Mouse (Mus musculus): ENCODE data around the gene Fam216a. TPM values are rescaled to one million over a fixed set of nuclear protein-coding genes. Genes with fewer than 3 reads are reported as not detected.

Gene Fam216a
- polyA plus RNA-seq, 1 experiment from 2014 or later, result 67.4 TPM

DNA sequence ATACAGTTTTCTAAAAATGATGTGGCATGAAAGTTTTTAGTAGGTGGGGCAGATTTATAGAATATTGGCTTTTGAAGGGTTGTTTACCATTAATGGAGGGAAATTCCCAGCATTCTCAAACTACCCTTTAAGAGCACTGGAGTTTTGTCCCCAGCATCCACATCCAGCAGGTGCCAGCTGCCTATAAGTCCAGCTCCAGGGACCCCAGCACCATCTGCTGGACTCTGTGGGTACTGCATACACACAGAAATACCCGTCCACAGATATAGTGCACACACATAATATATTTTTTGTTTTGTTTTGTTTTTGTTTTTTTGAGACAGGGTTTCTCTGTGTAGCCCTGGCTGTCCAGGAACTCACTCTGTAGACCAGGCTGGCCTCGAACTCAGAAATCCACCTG is 21.7 kb upstream of the Fam216a start:
- Histone ChIP-seq H3K4me2 (no peak overlapping the region), H3K9me3 (replicated peaks; ENCODE audit: control insufficient read depth, low read length) (no peaks in the 10 kb centered on the region), H3K36me3 (ENCODE audit: control insufficient read depth, insufficient read depth, low read length) (peaks cover 10% of the 10 kb centered on the region; the same call in 1 of the 2 replicates), H3K27ac (ENCODE audit: low read depth, low read length) (no peak overlapping the region), H3K4me1 (ENCODE audit: control insufficient read depth, insufficient read depth, low read length) (peaks cover 8% of the 10 kb centered on the region), H3K4me3 (ENCODE audit: low read depth, low read length) (no peak overlapping the region), H3K27me3 (ENCODE audit: control insufficient read depth, insufficient read depth, low read length) (no peaks in the 10 kb centered on the region), H3K9ac (ENCODE audit: low read depth, low read length) (no peak overlapping the region)
- ATAC-seq (replicated peaks; ENCODE audit: insufficient number of reproducible peaks, low FRiP score, low TSS enrichment), result no peak
- WGBS (ENCODE audit: insufficient replicate concordance), result 57% methylated on average over 2 of the region's 2 CpGs

DNA sequence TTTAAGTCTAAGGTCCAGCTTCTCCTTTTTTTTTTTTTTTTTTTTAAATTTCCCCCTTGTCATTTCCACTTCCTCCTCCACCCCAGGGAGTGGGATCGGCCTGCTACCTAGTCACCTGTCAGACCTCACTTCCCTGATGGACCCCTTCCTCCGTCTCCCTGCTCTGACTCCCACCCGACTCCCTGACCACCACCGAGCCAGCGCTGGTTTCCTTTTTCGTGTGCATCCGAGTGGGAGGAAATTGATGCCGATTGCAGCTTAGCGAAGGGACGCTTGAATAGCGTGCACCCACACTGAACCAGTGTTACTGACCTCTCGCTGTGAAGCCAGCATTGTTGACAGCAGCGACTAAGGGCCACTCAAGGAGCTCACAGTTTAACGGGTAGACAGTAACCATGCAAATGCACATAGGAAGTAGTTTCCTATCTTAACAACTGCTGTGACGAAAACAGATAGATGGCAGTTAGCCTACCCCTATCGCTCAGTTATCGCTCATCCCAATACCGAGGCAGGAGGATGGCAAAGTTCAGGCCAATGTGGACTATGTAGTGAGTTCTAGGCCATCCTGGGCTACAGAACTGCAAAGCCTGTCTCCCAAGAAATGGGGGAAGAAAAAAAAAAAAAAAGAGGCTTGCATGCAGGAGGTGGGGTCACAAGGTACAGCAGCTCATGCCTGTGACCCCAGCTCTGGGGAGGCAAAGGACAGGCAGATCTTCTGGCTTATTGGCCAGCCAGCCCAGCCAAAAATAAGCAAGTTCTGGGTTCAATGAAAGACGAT is 20.3 kb upstream of the Fam216a start:
- peak overlapping the region; percentile 70 for H3K4me3 ChIP-seq (ENCODE audit: low read depth, low read length)
- H3K9ac ChIP-seq (ENCODE audit: low read depth, low read length), result peak overlapping the region; percentile 87
- H3K36me3 ChIP-seq (ENCODE audit: control insufficient read depth, insufficient read depth, low read length), result peaks cover 7% of the 10 kb centered on the region; the same call in 1 of the 2 replicates
- H3K27me3 ChIP-seq (ENCODE audit: control insufficient read depth, insufficient read depth, low read length), result no peaks in the 10 kb centered on the region
- WGBS (ENCODE audit: insufficient replicate concordance), result 13% methylated on average over 19 of the region's 19 CpGs
- H3K4me2 ChIP-seq, result peak overlapping the region; percentile 74
- H3K4me1 ChIP-seq (ENCODE audit: control insufficient read depth, insufficient read depth, low read length), result peaks cover 8% of the 10 kb centered on the region
- ATAC-seq (replicated peaks; ENCODE audit: insufficient number of reproducible peaks, low FRiP score, low TSS enrichment), result 0 out of 2 replicates have a peak, but pooled peaks have one; percentile 14
- no peaks in the 10 kb centered on the region for H3K9me3 ChIP-seq (replicated peaks; ENCODE audit: control insufficient read depth, low read length)
- peak overlapping the region; percentile 50; the same call in 1 of the 2 replicates for H3K27ac ChIP-seq (ENCODE audit: low read depth, low read length)

DNA sequence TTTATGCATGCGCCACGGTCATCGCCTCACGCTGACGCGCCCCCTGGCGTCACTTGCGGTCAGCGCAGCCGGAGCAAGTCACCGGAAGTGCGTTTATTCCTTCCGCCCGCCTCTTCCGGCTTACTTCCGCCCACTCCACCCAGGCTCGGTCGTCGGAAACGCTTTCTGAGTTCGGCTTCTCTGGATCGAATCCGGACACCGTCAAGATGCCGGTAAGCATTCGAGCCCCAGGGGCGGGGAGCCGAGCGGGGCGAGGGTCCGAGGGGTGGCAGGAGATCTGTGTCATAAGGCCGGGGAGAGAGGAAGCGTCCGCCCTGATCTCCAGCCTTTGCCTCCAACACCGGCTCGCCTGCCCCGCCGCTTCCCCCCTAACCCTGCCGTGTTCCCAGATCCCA is 19.6 kb upstream of the Fam216a start, which contains the start of gene Arpc3:
Arpc3 (plus strand) TSS at position 93 of the 395 bp plus-strand sequence.
- peak within 1 kb of the TSS; percentile 50; the same call in 1 of the 2 replicates for H3K27ac ChIP-seq (ENCODE audit: low read depth, low read length)
- peaks cover 8% of the 10 kb centered on the region for H3K4me1 ChIP-seq (ENCODE audit: control insufficient read depth, insufficient read depth, low read length)
- peak within 1 kb of the TSS; percentile 74 for H3K4me2 ChIP-seq
- peak within 1 kb of the TSS; percentile 87 for H3K9ac ChIP-seq (ENCODE audit: low read depth, low read length)
- ATAC-seq (replicated peaks; ENCODE audit: insufficient number of reproducible peaks, low FRiP score, low TSS enrichment), result peak; percentile 84; the same call in 1 of the 2 replicates
- H3K36me3 ChIP-seq (ENCODE audit: control insufficient read depth, insufficient read depth, low read length), result peaks cover 5% of the 10 kb centered on the region; the same call in 1 of the 2 replicates
- no peaks in the 10 kb centered on the region for H3K27me3 ChIP-seq (ENCODE audit: control insufficient read depth, insufficient read depth, low read length)
- under 1% methylated on average over 39 of the region's 39 CpGs for WGBS (ENCODE audit: insufficient replicate concordance)
- no peaks in the 10 kb centered on the region for H3K9me3 ChIP-seq (replicated peaks; ENCODE audit: control insufficient read depth, low read length)
- peak within 1 kb of the TSS; percentile 70 for H3K4me3 ChIP-seq (ENCODE audit: low read depth, low read length)

DNA sequence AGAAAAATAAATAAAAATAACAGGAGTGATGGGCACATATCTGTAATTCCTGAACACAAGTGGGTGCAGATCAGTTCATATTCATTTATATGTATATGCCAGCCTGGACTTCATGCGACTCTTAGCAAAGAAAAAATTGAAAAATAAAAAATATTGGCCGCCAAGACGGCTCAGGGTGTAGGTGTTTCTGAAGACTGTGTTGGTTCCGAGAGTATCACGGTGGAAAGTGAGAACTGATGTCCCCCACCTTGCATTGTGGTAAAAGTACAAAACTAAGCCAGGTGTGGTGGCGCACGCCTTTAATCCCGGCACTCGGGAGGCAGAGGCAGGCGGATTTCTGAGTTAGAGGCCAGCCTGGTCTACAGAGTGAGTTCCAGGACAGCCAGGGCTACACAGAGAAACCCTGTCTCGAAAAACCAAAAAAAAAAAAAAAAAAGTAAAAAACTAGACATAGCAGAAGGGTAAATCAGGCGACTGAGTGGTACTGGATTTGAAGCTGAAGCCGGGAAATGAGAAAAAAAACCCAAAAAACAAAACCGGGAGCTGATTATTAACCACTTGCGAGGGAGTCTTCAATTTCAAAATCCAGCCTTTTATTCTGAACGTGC is 19.1 kb upstream of the Fam216a start:
- H3K9ac ChIP-seq (ENCODE audit: low read depth, low read length), result no peak overlapping the region; the same call in 1 of the 2 replicates
- H3K4me1 ChIP-seq (ENCODE audit: control insufficient read depth, insufficient read depth, low read length), result peaks cover 8% of the 10 kb centered on the region
- no peaks in the 10 kb centered on the region for H3K27me3 ChIP-seq (ENCODE audit: control insufficient read depth, insufficient read depth, low read length)
- 0 out of 2 replicates have a peak, but pooled peaks cover 2% of the 10 kb centered on the region for H3K36me3 ChIP-seq (ENCODE audit: control insufficient read depth, insufficient read depth, low read length)
- WGBS (ENCODE audit: insufficient replicate concordance), result 52% methylated on average over 15 of the region's 16 CpGs
- ATAC-seq (replicated peaks; ENCODE audit: insufficient number of reproducible peaks, low FRiP score, low TSS enrichment), result no peak
- peak overlapping the region; percentile 70 for H3K4me3 ChIP-seq (ENCODE audit: low read depth, low read length)
- no peak overlapping the region; the same call in 1 of the 2 replicates for H3K27ac ChIP-seq (ENCODE audit: low read depth, low read length)
- H3K4me2 ChIP-seq, result peak overlapping the region; percentile 74
- no peaks in the 10 kb centered on the region for H3K9me3 ChIP-seq (replicated peaks; ENCODE audit: control insufficient read depth, low read length)

DNA sequence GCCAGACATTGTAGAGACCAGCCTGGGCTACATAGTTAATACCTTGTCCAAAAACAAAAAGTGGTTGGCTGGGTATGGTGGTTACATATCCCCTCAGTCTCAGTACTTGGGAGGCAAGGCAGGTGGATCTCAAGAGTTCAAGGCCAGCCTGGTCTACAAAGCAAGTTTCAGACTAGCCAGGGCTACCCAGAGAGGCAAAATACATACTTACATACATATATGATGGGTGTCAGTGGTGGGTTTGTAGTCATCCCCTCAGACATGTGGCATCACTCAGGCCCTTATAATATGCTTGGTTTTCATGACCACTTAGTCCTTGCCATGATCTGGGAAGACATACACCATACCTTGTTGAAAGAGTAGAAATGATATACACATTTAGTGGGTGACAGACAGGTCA is 18.5 kb upstream of the Fam216a start:
- Histone ChIP-seq H3K4me3 (ENCODE audit: low read depth, low read length) (no peak overlapping the region), H3K9me3 (replicated peaks; ENCODE audit: control insufficient read depth, low read length) (no peaks in the 10 kb centered on the region)

DNA sequence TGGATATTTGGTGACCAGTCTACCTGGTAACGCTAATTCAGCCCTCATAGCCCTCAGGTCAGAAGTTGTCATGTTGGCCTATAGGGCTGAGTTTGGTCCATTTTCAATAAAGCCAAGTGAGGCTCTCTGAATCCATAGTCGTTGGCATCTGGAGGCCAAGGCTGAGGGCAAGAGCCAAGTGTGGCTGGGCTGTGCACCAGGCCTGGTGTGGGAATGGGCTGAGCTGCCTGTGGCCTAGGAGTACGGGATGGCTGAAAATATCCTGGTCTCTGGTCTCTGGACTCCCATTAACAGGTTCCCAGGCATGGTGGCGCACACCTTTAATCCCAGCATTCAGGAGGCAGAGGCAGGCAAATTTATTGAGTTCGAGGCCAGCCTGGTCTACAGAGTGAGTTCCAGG is 17.8 kb upstream of the Fam216a start:
- 0 out of 2 replicates have a peak, but pooled peaks cover 2% of the 10 kb centered on the region for H3K36me3 ChIP-seq (ENCODE audit: control insufficient read depth, insufficient read depth, low read length)
- no peak overlapping the region for H3K4me2 ChIP-seq
- H3K27ac ChIP-seq (ENCODE audit: low read depth, low read length), result no peak overlapping the region
- no peak for ATAC-seq (replicated peaks; ENCODE audit: insufficient number of reproducible peaks, low FRiP score, low TSS enrichment)
- H3K4me1 ChIP-seq (ENCODE audit: control insufficient read depth, insufficient read depth, low read length), result peaks cover 8% of the 10 kb centered on the region
- WGBS (ENCODE audit: insufficient replicate concordance), result 90% methylated on average over 5 of the region's 5 CpGs
- H3K27me3 ChIP-seq (ENCODE audit: control insufficient read depth, insufficient read depth, low read length), result no peaks in the 10 kb centered on the region
- no peak overlapping the region for H3K4me3 ChIP-seq (ENCODE audit: low read depth, low read length)
- H3K9ac ChIP-seq (ENCODE audit: low read depth, low read length), result no peak overlapping the region
- H3K9me3 ChIP-seq (replicated peaks; ENCODE audit: control insufficient read depth, low read length), result no peaks in the 10 kb centered on the region

More for the DNA sequence above, 18.5 kb upstream of the Fam216a start:
- Histone ChIP-seq H3K27ac (ENCODE audit: low read depth, low read length) (no peak overlapping the region), H3K36me3 (ENCODE audit: control insufficient read depth, insufficient read depth, low read length) (0 out of 2 replicates have a peak, but pooled peaks cover 2% of the 10 kb centered on the region), H3K4me2 (no peak overlapping the region), H3K9ac (ENCODE audit: low read depth, low read length) (no peak overlapping the region), H3K4me1 (ENCODE audit: control insufficient read depth, insufficient read depth, low read length) (peaks cover 8% of the 10 kb centered on the region), H3K27me3 (ENCODE audit: control insufficient read depth, insufficient read depth, low read length) (no peaks in the 10 kb centered on the region)
- no peak for ATAC-seq (replicated peaks; ENCODE audit: insufficient number of reproducible peaks, low FRiP score, low TSS enrichment)

DNA sequence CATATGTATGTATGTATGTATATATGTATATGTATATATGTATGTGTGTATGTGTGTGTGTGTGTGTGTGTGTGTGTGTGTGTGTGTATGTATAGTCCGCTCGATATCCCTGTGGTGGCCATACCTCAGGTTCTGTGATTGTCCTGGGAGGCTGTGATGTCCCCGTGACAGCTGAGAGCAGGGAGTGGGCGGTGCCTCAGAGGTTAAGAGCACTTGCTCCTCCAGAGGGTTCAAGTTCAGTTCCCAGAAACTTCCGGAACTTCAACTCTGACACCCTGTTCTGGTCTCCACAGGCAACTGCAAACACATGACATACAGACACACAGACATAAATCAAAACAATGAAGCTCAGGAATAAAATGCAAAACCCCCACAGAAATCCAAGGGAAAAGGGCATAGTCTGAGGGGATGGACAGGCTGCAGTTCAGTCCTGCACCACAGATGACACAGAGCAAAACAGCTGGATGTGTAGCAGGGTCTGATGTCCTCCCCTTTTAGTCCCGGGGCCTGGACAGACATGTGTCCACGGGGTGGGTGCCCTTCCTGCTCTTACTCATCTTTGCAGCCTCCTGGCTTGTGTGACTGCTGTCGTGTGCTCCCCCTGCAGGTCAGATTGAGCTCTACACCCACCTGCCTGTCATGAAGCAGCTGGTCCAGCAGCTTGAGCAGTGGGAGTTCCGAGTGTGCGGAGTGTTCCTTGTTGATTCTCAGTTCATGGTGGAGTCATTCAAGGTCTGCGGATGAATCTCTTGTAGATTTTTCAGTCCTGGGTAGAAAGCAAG is 7.4 kb upstream of the Fam216a start:
- no peaks in the 10 kb centered on the region for H3K27me3 ChIP-seq (ENCODE audit: control insufficient read depth, insufficient read depth, low read length)
- no peaks in the 10 kb centered on the region for H3K4me1 ChIP-seq (ENCODE audit: control insufficient read depth, insufficient read depth, low read length)
- no peak for ATAC-seq (replicated peaks; ENCODE audit: insufficient number of reproducible peaks, low FRiP score, low TSS enrichment)
- no peak overlapping the region for H3K9ac ChIP-seq (ENCODE audit: low read depth, low read length)
- peaks cover 21% of the 10 kb centered on the region for H3K36me3 ChIP-seq (ENCODE audit: control insufficient read depth, insufficient read depth, low read length)
- H3K9me3 ChIP-seq (replicated peaks; ENCODE audit: control insufficient read depth, low read length), result no peaks in the 10 kb centered on the region
- WGBS (ENCODE audit: insufficient replicate concordance), result 59% methylated on average over 11 of the region's 11 CpGs
- H3K4me2 ChIP-seq, result no peak overlapping the region
- H3K4me3 ChIP-seq (ENCODE audit: low read depth, low read length), result no peak overlapping the region
- H3K27ac ChIP-seq (ENCODE audit: low read depth, low read length), result no peak overlapping the region

DNA sequence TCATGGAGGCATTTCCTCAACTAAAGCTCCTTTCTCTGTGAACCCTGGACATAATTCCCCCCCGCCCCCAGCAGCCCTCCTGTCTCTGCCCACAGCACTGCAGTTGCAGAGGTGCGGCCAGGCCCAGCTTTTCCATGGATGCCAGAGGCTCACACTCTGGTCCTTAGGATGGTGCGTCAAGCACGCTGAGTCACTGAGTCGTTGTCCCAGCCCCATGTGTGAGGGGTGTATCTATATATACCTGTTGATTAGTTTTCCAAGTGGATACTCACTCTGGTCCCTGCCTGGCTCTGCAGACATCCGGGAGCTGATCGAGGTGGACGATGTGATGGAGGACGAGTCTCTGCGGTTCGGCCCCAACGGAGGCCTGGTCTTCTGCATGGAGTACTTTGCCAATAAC is 6.0 kb upstream of the Fam216a start:
- no peak overlapping the region for H3K4me2 ChIP-seq
- H3K9me3 ChIP-seq (replicated peaks; ENCODE audit: control insufficient read depth, low read length), result no peaks in the 10 kb centered on the region
- H3K4me1 ChIP-seq (ENCODE audit: control insufficient read depth, insufficient read depth, low read length), result 0 out of 2 replicates have a peak, but pooled peaks cover 4% of the 10 kb centered on the region
- H3K9ac ChIP-seq (ENCODE audit: low read depth, low read length), result no peak overlapping the region
- H3K27me3 ChIP-seq (ENCODE audit: control insufficient read depth, insufficient read depth, low read length), result no peaks in the 10 kb centered on the region
- no peak overlapping the region for H3K27ac ChIP-seq (ENCODE audit: low read depth, low read length)
- no peak for ATAC-seq (replicated peaks; ENCODE audit: insufficient number of reproducible peaks, low FRiP score, low TSS enrichment)
- H3K36me3 ChIP-seq (ENCODE audit: control insufficient read depth, insufficient read depth, low read length), result peaks cover 21% of the 10 kb centered on the region
- 93% methylated on average over 12 of the region's 12 CpGs for WGBS (ENCODE audit: insufficient replicate concordance)
- H3K4me3 ChIP-seq (ENCODE audit: low read depth, low read length), result no peak overlapping the region

All from heart, embryonic 11.5 days (tissue).